Mouse (Mus musculus) thymus, adult 2 months (tissue): ENCODE results near the gene Rnf146. TPM values are rescaled to one million over a fixed set of nuclear protein-coding genes. Genes with fewer than 3 reads are reported as not detected.
A peak's percentile ranks its signal among the peaks of the same experiment; 100 is the strongest.
"Not testable (repeated sequence)": the region's sequence is repeated elsewhere in the genome, so short reads cannot be mapped to it uniquely, and the experiment has no call there.

Source experiments
- DNase-seq: peaks from one replicate; pipeline ENCODE4 v3.0.0; 2021
- H3K27ac ChIP-seq: fragments of 200-500 bp; 2 replicates; pipeline ENCODE4 v1.5.1; 2012; ENCODE audit warnings: low read length, control low read depth; ENCODE audit not compliant: control insufficient read depth, insufficient read depth
- H3K27me3 ChIP-seq: fragments of 200-500 bp; 2 replicates; pipeline ENCODE4 v1.6.1; 2012; ENCODE audit warnings: mild to moderate bottlenecking, low read length, moderate library complexity, mixed read lengths; ENCODE audit not compliant: control insufficient read depth, insufficient read depth
- H3K36me3 ChIP-seq: fragments of 200-500 bp; 2 replicates; pipeline ENCODE4 v1.6.1; 2012; ENCODE audit warnings: mild to moderate bottlenecking, low read length, moderate library complexity; ENCODE audit not compliant: control insufficient read depth, insufficient read depth
- H3K4me1 ChIP-seq: fragments of 200-500 bp; replicated peaks from 2 replicates; pipeline ENCODE4 v1.6.1; 2012; ENCODE audit warnings: low read length; ENCODE audit not compliant: control insufficient read depth, insufficient read depth
- H3K4me3 ChIP-seq: fragments of 200-500 bp; 2 replicates; pipeline ENCODE4 v1.5.1; 2012; ENCODE audit warnings: mild to moderate bottlenecking, low read length, control low read depth, moderate library complexity; ENCODE audit not compliant: control insufficient read depth, insufficient read depth
- CTCF ChIP-seq: fragments of 200-500 bp; IDR thresholded peaks from 2 replicates; pipeline ENCODE4 v1.5.1; 2012; ENCODE audit warnings: mild to moderate bottlenecking, control low read depth, low read length, moderate library complexity, borderline replicate concordance; ENCODE audit not compliant: control insufficient read depth, poor library complexity, insufficient read depth; ENCODE audit errors: extremely low read depth
- POLR2A ChIP-seq: fragments of 200-500 bp; IDR thresholded peaks from 2 replicates; pipeline ENCODE4 v1.6.1; 2012; ENCODE audit warnings: mild to moderate bottlenecking, low read length, control low read depth, moderate library complexity; ENCODE audit not compliant: control insufficient read depth, poor library complexity, insufficient read depth; ENCODE audit errors: extremely low read depth
- WGBS: fragments of 180-500 bp; shearing (Covaris S2); methylation state at CpG from one replicate; pipeline ENCODE4 v1.1.7; 2018; 5-methylcytosine and 5-hydroxymethylcytosine counted together
- polyA plus RNA-seq: library from polyadenylated mRNA; depleted of rRNA; stranded (reverse); fragments of >200 nt; gene quantifications from 2 replicates; pipeline ENCODE4 v1.2.3, GENCODE M21; 2012; rRNA removed

Gene Rnf146
- polyA plus RNA-seq: 25.3 and 30.0 TPM in 2 replicates

- H3K27me3 ChIP-seq: no peaks in the 10 kb centered on the region
- peak within 1 kb of the TSS; percentile 61 for H3K4me3 ChIP-seq
- no peaks in the 10 kb centered on the region for H3K4me1 ChIP-seq
- H3K27ac ChIP-seq: peak within 1 kb of the TSS; percentile 52
- TF ChIP-seq CTCF (no peak), POLR2A (peak; percentile 83; the same call in 1 of the 2 replicates)
- WGBS: 5% methylated on average over 15 of the region's 15 CpGs
- no peaks in the 10 kb centered on the region for H3K36me3 ChIP-seq
- DNase-seq: no peak
These were observed at the start of gene Rnf146 for GRCm38 (mm10) chr10:29362197-29362900. TSS of gene Rnf146 (minus strand) at chr10:29362442.

GRCm38 (mm10) chr10:29402656-29403268, 40.5 kb upstream of the Rnf146 start:
- WGBS: 77% methylated on average over 8 of the region's 8 CpGs
- no peaks in the 10 kb centered on the region for H3K36me3 ChIP-seq
- TF ChIP-seq POLR2A: no peak
- TF ChIP-seq CTCF: no peak
- no peaks in the 10 kb centered on the region for H3K4me1 ChIP-seq
- DNase-seq: no peak
- H3K27ac ChIP-seq: no peak overlapping the region
- H3K4me3 ChIP-seq: no peak overlapping the region
- H3K27me3 ChIP-seq: no peaks in the 10 kb centered on the region

- H3K27ac ChIP-seq, H3K27me3 ChIP-seq, H3K4me1 ChIP-seq, DNase-seq, H3K36me3 ChIP-seq, H3K4me3 ChIP-seq: not testable (repeated sequence)
- 63% methylated on average over 2 of the region's 2 CpGs for WGBS
These were observed 32.6 kb upstream of the Rnf146 start for GRCm38 (mm10) chr10:29394890-29395289.

- no peak overlapping the region for H3K27ac ChIP-seq
- H3K4me1 ChIP-seq: no peaks in the 10 kb centered on the region
- TF ChIP-seq POLR2A: no peak
- no peak for TF ChIP-seq CTCF
- H3K36me3 ChIP-seq: no peaks in the 10 kb centered on the region
- DNase-seq: no peak
- H3K4me3 ChIP-seq: no peak overlapping the region
- 88% methylated on average over 2 of the region's 2 CpGs for WGBS
- H3K27me3 ChIP-seq: no peaks in the 10 kb centered on the region
These were observed 19.3 kb upstream of the Rnf146 start for GRCm38 (mm10) chr10:29381558-29381957.

GRCm38 (mm10) chr10:29374065-29374464, 11.8 kb upstream of the Rnf146 start:
- DNase-seq: no peak
- WGBS: 82% methylated on average over 5 of the region's 5 CpGs

GRCm38 (mm10) chr10:29361464-29362196, 612 bp downstream of the Rnf146 start:
- H3K27me3 ChIP-seq: no peaks in the 10 kb centered on the region
- under 1% methylated on average over 86 of the region's 100 CpGs for whole genome bisulfite sequencing
- peak overlapping the region; percentile 61 for H3K4me3 ChIP-seq
- peak; percentile 89 for DNase-seq
- TF ChIP-seq POLR2A: peak; percentile 94
- 0 out of 2 replicates have a peak, but pooled peaks have one; percentile 31 for TF ChIP-seq CTCF
- peak overlapping the region; percentile 52 for H3K27ac ChIP-seq
- H3K36me3 ChIP-seq: no peaks in the 10 kb centered on the region
- no peaks in the 10 kb centered on the region for H3K4me1 ChIP-seq

More at GRCm38 (mm10) chr10:29374065-29374464, 11.8 kb upstream of the Rnf146 start:
- Histone ChIP-seq H3K36me3 (no peaks in the 10 kb centered on the region), H3K27ac (no peak overlapping the region), H3K27me3 (no peaks in the 10 kb centered on the region), H3K4me1 (no peaks in the 10 kb centered on the region), H3K4me3 (no peak overlapping the region)
- TF ChIP-seq CTCF (no peak), POLR2A (no peak)
